Mouse (Mus musculus): Measurements from ENCODE around the gene Tnni3k.

DNA sequence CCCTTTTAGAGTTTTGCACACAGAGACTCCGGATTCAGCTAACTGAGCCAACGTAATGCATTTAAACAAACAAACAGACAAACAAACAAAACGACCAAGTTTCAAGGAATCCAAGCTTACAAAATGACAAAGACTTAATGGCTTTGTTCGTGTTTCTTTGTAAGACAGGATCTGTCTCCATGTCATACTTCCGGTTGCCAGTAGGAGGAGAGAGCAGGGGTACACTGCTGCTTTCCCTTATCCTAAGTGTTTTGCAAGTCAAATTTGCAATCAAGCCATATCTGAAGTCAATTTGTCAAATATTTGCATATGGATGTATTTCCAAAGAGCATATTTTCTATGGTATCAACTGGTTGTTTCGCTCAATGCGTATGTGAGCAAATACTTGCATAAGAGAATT, 20.9 kb downstream of the Tnni3k start:
- TF ChIP-seq CTCF (IDR thresholded peaks at IDR 0.05; ENCODE audit: low read depth) (peak; percentile 55), EP300 (optimal IDR thresholded peaks at IDR 0.05) (no peak)

Measured in stomach, postnatal 0 days (tissue).